Mouse (Mus musculus): ENCODE measurements at regions not wholly inside any gene's neighbourhood (a gene's known extent, or its start where the extent isn't known, plus 50 kb on each side); places are given as distances from the start of the nearest gene placed in this dataset.
A peak's percentile ranks its signal among the peaks of the same experiment; 100 is the strongest.

GRCm38 (mm10) chr1:185699758-185700157 is 245.1 kb downstream of the Slc30a10 start:
- no peak for DNase-seq (ENCODE audit: low spot score)

DNA sequence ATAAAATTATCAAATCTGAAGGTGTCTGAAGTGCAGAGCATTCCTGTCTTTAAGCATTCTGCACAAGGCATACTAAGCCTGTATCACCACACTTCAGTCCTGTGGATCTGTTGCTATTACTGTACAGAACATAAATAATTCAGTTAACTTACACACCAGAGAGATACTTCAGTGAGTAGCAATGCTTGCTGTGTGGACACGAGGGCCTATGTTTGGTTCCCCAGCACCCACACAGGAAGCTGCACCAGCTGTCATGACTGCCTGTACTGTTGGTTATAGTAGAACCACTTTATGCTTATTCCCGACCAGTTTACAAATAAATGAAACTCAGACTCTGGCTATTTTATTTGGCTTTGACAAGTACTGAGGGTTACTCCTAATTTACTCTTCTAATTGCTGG is 271.7 kb downstream of the Slc30a10 start:
- DNase-seq (ENCODE audit: low spot score), result no peak

DNA sequence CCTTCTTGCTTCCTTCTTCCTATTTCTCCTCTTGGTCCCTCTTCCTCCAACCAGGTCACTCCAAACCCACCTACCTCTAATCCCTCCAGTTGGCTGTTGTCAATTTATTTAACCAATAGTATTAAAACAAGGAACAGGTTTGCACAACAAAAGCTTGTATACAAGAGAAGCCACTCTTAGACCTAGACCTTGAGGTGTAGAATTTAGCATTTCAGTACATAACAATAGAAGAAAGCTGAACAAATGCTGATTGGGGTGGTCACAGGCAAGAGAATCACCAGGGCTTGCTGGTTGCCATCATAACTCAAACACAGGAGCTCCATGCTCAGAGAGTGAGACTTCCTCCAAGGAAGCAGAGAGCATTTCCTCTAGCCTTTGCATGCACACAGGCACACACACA is 272.2 kb downstream of the Slc30a10 start:
- no peak for DNase-seq (ENCODE audit: low spot score)

DNA sequence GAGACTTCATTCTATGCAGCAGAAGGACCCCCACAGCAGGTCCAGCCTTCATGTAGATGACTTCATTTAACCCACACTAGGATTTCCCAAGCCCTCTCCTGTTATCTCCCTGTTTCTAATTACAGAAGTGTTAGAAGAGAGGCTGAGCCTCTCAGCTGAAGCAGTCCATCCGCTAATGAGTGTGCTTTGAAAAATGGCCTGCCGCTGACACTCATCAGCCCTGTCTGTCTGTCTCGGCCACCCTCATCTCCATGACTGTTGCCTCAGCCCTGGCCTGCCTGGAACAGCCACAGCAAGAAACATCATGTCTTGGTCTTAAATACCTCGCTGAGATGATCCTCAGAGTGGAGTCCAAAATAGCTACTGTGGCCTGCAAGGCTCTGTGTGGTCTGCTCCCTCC is 273.1 kb downstream of the Slc30a10 start:
- no peak for DNase-seq (ENCODE audit: low spot score)

DNA sequence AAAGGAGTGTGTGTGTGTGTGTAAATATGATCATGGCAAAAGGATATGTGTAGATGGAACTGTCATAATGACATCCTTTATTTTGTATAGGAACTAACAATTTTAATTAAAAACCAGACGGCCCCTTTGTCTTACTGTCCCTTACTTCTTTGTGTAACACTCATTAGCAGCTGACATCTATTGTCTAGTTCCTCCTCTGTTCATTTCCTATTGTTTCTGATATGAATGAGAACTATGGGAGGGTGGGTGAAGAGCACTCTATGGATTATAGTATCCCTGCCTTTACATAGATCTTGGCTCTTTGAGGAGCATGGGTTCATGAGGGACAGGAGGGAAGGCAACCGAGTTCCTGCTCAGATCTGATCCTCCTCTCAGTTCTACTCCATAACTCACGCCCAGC is 273.8 kb downstream of the Slc30a10 start:
- no peak for DNase-seq (ENCODE audit: low spot score)

DNA sequence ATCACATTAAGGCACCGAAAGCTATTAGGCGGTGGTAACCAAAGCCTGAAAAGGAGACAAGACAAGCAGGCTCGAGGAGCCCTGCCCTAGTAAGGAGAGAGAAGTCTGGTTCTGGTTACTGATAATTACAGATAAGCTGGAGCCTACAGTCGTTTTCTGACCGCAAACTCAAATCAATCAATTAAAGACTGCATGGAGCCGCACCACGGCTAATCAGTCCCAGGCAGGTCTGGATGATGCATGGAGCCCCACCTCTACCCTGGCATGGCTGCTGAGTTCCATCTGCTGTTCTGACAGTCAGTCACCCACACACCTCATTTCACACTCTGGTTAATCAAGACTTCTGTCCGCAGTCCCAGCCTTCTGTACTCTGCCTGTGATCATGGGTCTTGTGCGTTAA is 276.4 kb downstream of the Slc30a10 start:
- no peak for DNase-seq (ENCODE audit: low spot score)

GRCm38 (mm10) chr1:185736773-185737172 is 282.1 kb downstream of the Slc30a10 start:
- DNase-seq (ENCODE audit: low spot score), result no peak

DNA sequence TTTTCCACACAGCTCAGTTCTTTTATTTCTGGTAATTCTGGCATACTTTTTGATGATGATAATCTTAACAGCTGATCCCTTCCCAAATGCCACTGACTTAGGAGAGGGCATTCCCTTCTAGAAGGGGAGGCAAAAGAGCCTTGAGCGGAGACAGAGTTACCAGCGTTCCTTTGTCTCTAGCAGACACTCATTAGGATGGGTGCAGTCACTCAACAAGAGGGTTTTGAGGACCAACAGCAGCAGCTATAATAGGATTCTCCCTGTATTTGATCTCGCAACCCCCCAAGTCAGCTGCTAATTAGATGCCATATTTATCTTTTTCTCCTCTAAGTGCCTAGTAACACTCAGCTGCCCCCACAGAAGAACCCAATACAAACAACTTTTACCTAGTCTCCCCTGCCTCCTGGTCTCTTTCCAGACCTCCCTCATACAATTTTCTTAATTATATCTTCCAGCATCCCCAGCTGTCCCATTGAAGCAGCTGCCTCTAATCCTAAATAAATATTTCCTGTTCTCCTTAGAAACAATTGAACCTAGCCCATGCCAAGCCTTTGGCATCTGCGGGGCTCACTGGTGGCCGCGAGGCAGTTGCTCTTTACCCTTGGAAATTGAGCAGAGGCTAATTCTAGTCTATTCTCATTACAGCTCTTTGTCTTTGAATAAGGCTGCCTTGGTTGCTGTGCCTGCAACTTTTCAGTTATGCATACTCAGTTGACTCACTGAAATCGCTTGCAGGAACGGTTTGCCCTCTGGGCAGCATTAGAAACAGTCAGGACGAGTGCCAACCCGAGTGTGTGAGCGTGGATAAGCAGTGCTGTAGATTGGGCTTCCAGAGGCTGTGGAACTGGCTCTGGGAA is 286.6 kb downstream of the Slc30a10 start:
- DNase-seq (ENCODE audit: low spot score), result no peak

DNA sequence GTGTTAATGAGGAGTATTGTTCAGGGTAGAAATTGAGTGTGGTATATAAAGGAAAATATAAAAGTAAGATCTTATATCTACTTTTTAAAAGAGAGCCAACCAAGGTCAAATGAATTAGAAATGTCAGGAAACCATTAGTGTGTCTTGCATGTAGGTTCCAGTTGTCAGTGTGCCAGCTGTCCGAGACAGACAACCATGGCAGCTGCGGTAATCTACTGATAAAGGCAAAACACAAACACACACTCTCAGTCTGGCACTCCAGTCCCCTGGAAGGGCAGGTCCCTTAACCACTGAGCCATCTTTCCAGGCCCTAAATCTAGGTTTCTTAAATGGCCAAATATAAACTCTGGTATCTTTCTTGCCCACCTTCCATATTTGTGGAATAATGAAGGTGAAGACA is 294.6 kb downstream of the Slc30a10 start:
- DNase-seq (ENCODE audit: low spot score), result no peak

- DNase-seq (ENCODE audit: low spot score), result no peak
These were observed 300.0 kb downstream of the Slc30a10 start for GRCm38 (mm10) chr1:185754486-185755290.

- DNase-seq (ENCODE audit: low spot score), result no peak
These were observed 302.7 kb downstream of the Slc30a10 start for GRCm38 (mm10) chr1:185757376-185757775.

DNA sequence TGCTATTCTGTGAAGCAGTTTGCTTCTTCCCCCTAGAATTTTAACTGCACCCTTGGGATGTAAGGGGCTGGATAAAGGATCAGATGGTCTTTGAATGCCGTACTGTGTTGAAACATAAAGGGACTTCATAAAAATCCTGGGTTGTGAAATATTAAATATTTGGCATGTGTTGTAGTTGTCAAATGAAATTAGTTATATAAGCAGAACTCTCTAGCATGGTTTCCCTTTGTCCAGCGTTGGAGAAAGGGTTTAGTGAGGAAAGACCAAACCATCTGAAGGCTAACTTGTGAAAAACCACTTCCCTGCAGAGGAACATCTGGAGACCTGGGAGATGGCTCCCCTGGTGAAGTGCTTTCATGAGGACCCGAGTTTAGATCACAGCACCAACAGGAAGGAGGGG is 319.6 kb downstream of the Slc30a10 start:
- DNase-seq (ENCODE audit: low spot score), result no peak

DNA sequence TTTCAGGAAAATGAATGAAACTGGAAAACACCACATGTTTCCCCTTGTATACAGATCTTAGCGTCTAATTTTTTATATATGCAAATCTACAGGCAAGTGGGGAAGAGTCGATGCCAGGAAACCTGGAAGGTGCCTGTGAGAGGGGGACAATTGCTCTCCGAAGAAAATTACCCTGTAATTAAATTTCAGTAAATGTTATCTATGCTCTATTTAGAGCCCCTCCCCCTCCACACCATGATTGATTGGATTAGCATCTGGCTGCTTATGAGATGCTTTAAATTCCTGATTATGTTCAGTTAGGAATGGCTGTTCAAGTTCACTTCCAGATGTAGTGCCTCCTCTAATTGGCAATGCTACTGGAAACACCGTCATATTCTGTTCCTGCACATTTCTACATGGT is 325.0 kb downstream of the Slc30a10 start:
- DNase-seq (ENCODE audit: low spot score), result no peak

DNA sequence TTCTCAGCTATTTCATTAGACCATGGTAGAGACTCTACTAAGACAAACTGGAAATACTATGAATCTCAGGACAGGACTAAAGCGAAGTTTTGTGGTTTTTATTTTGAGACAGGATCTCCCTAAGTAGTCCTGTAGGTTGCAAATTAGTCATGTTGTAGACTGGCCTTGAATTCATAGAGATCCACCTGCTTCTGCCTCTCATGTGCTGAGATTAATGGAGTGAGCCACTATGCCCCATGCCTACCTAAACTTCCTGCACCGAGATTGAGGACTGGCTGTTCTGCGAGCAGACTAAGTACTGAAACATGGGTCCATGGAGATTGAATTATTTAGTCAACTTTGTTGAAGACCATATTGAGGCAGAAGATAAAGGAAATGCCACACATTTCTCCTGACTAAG is 315.0 kb downstream of the Lyplal1 start:
- no peak for DNase-seq (ENCODE audit: low spot score)

DNA sequence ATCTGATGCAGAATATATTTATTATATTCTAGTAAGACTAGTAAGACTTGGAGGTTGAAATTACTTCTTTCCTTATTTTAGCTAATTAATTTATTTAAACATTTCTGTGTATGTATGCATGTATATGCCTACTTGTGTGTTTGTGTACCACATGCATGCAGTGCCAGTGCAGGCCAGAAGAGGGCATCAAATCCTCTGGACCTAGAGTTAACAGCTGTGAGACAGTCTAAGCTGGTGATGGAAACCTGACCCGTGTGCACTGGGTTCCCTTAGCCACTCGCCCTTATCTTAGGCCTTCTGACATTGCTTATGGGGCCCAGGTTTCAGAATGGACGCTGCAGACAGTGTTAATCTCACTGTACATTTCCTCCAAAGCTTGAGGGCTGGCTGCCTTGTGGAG is 302.2 kb downstream of the Lyplal1 start:
- no peak for DNase-seq (ENCODE audit: low spot score)

DNA sequence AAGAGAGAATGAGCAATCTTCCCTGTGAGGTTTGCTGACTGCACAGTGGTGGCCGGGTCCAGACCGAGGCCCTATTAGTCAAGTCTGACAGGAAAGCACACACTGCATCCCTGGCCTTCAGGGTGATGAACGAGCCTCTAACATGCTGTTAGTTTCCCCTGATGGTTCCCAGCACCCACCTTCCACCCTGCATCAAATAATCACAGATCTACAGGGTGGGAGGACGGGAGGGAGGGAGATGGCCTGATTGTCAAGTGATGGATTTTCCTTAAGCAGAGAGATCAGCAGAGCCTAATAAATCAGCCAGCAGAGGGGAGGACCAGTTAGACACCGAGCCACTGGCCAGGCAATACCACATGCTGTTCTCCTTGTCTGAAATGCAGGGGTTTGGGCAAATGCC is 298.1 kb downstream of the Lyplal1 start:
- DNase-seq (ENCODE audit: low spot score), result no peak

- DNase-seq (ENCODE audit: low spot score), result no peak
These were observed 294.9 kb downstream of the Lyplal1 start for GRCm38 (mm10) chr1:185822241-185822640.

DNA sequence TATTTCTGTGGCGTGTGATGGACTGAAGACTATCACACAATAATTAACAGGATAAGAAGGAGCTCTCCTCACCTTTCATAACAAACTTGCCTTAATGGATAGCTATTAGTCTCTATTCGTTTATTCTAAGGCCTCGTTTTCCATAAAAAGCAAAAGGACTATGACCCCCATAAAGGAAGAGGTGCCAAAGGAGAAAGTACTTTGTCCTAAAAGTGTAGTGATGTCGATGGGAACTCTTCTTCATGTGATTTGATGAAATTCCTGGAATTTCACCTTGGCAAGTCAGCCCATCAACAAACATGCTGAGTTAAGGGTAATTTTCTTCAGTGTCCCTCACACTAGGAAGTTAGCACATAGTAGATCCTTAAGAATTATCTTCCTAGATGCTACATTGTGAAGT is 293.9 kb downstream of the Lyplal1 start:
- no peak for DNase-seq (ENCODE audit: low spot score)

- DNase-seq (ENCODE audit: low spot score), result no peak
These were observed 293.2 kb downstream of the Lyplal1 start for GRCm38 (mm10) chr1:185823956-185824355.

DNA sequence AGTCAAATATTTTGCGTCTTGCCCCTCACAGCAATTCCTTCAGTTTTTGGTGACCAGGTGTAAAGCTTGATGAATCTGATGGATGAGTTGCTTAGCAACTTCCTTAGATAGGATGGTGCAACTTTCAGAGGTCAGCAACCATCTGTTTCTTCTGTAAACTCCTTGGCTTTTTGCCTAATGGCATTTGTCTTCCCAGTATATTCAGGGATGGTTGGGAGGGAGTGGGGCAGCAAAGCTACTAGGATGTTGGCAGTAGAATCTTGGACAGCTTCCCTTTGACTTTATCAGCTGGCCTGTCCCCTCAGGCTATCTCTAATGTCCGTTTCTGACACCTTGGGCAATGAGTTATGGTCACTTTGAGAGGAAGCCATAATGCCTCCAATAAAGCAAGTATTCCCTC is 289.1 kb downstream of the Lyplal1 start:
- DNase-seq (ENCODE audit: low spot score), result no peak

DNA sequence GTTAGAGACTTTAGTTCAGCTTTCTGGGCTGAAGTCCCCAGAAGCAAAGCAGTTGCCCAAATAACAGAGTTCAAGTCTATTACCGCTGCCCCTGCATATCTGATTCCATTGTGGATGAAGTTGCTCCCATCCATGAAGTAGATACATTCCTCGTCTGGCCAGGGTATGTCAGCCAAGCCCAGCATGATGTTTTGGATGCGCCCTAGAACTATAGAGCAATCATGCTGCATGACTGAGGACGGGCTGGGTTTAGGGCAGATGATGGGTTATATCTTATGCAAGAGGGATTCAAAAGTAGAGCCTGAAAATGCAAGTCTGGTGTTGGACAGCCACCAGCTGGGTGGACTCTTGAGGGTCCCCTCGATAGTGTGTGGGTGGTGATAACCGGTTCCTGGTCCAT is 288.6 kb downstream of the Lyplal1 start:
- no peak for DNase-seq (ENCODE audit: low spot score)

- DNase-seq (ENCODE audit: low spot score), result peak; percentile 4
These were observed 285.1 kb downstream of the Lyplal1 start for GRCm38 (mm10) chr1:185832059-185832458.

- no peak for DNase-seq (ENCODE audit: low spot score)
These were observed 282.9 kb downstream of the Lyplal1 start for GRCm38 (mm10) chr1:185834171-185834570.
